Mouse (Mus musculus): ENCODE measurements around the gene Nme3.

DNA sequence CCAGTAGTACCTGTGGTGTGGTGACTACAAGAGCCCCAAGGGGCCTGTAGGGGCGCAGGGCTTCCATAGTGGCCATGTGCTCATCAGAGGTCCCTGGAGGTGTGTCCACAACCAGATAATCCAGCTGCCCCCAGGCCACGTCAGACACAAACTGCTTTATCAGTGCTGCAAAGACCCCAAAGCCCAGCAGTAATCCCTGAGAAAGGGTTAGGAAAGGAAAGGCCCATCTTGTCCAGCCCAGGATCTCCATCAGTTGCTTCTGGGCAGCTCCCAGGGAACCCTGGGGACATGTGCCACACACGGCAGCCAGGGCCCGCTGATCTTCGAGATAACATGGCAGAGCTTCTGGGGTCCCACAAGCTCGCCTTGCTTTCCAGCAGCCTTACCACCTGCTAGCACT, 11.9 kb upstream of the Nme3 start:
- TF ChIP-seq CTCF (IDR thresholded peaks at IDR 0.05; ENCODE audit: low read depth, low read length) (no peak), POLR2A (IDR thresholded peaks at IDR 0.05; ENCODE audit: borderline replicate concordance, low read depth, low read length) (no peak)

Data from bone marrow macrophage, adult 2 months (primary cell).